Mouse (Mus musculus) E14TG2a.4 (cell line): Measurements from ENCODE around the gene C1s1.
A peak's percentile ranks its signal among the peaks of the same experiment; 100 is the strongest.
"Not testable (repeated sequence)": the region's sequence is repeated elsewhere in the genome, so short reads cannot be mapped to it uniquely, and the experiment has no call there.

Experiments
- H3K27me3 ChIP-seq: 2 replicates; pipeline ENCODE4 v1.6.1; 2014; ENCODE audit warnings: low read length, control low read depth; ENCODE audit not compliant: insufficient read depth
- H3K36me3 ChIP-seq: 2 replicates; pipeline ENCODE4 v1.6.1; 2014; ENCODE audit warnings: low read length, control low read depth; ENCODE audit not compliant: insufficient read depth
- H3K4me1 ChIP-seq: replicated peaks from 2 replicates; pipeline ENCODE4 v1.6.1; 2014; ENCODE audit warnings: low read depth, low read length, control low read depth
- H3K4me3 ChIP-seq: replicated peaks from 2 replicates; pipeline ENCODE4 v1.5.1; 2014; ENCODE audit warnings: mild to moderate bottlenecking, low read length
- H3K9me3 ChIP-seq: 2 replicates; pipeline ENCODE4 v1.6.1; 2014; ENCODE audit warnings: low read length, control low read depth
- CTCF ChIP-seq: conservative IDR thresholded peaks from 2 replicates; pipeline ENCODE4 v1.5.1; 2014; ENCODE audit warnings: low read length
- NANOG ChIP-seq: IDR thresholded peaks from 2 replicates; pipeline ENCODE4 v1.6.1; 2014; ENCODE audit warnings: borderline replicate concordance, low read length, mixed read lengths
- POU5F1 ChIP-seq: IDR thresholded peaks from 2 replicates; pipeline ENCODE4 v1.6.1; 2014; ENCODE audit warnings: low read length, borderline replicate concordance

The C1s1 gene

GRCm38 (mm10) chr6:124542284-124542683 is at the start of gene C1s1:
Gene C1s1 (minus strand): TSS chr6:124542359.
- not testable (repeated sequence) for H3K4me1 ChIP-seq, H3K4me3 ChIP-seq, H3K36me3 ChIP-seq, H3K27me3 ChIP-seq
- peaks cover 11% of the 10 kb centered on the region for H3K9me3 ChIP-seq
- peak; percentile 65 for TF ChIP-seq CTCF

GRCm38 (mm10) chr6:124588771-124589170 is 46.6 kb upstream of the C1s1 start:
- no peak for TF ChIP-seq POU5F1
- TF ChIP-seq CTCF, result no peak
- no peak for TF ChIP-seq NANOG
- peaks cover 16% of the 10 kb centered on the region for H3K9me3 ChIP-seq
- H3K36me3 ChIP-seq, result no peaks in the 10 kb centered on the region
- no peaks in the 10 kb centered on the region for H3K27me3 ChIP-seq
- H3K4me3 ChIP-seq, result no peak overlapping the region
- H3K4me1 ChIP-seq, result 0 out of 2 replicates have a peak, but pooled peaks cover 2% of the 10 kb centered on the region

- no peaks in the 10 kb centered on the region for H3K36me3 ChIP-seq
- H3K27me3 ChIP-seq, result no peaks in the 10 kb centered on the region
- H3K9me3 ChIP-seq, result no peaks in the 10 kb centered on the region
- no peak for TF ChIP-seq CTCF
- no peak for TF ChIP-seq POU5F1
- TF ChIP-seq NANOG, result no peak
- H3K4me3 ChIP-seq, result no peak overlapping the region
- no peaks in the 10 kb centered on the region for H3K4me1 ChIP-seq
Measured at GRCm38 (mm10) chr6:124586266-124586665, 44.1 kb upstream of the C1s1 start.

GRCm38 (mm10) chr6:124585761-124586160 is 43.6 kb upstream of the C1s1 start:
- no peaks in the 10 kb centered on the region for H3K9me3 ChIP-seq
- no peak overlapping the region for H3K4me3 ChIP-seq
- no peaks in the 10 kb centered on the region for H3K4me1 ChIP-seq
- no peaks in the 10 kb centered on the region for H3K27me3 ChIP-seq
- TF ChIP-seq POU5F1 (no peak), NANOG (no peak), CTCF (no peak)
- no peaks in the 10 kb centered on the region for H3K36me3 ChIP-seq

GRCm38 (mm10) chr6:124584935-124585334 is 42.8 kb upstream of the C1s1 start:
- Histone ChIP-seq H3K27me3 (no peaks in the 10 kb centered on the region), H3K4me1 (no peaks in the 10 kb centered on the region), H3K36me3 (no peaks in the 10 kb centered on the region), H3K9me3 (no peaks in the 10 kb centered on the region), H3K4me3 (no peak overlapping the region)
- no peak for TF ChIP-seq CTCF
- TF ChIP-seq NANOG, result no peak
- TF ChIP-seq POU5F1, result no peak

GRCm38 (mm10) chr6:124582231-124582630 is 40.1 kb upstream of the C1s1 start:
- H3K27me3 ChIP-seq, result no peaks in the 10 kb centered on the region
- no peak overlapping the region for H3K4me3 ChIP-seq
- TF ChIP-seq NANOG, result no peak
- TF ChIP-seq CTCF, result no peak
- TF ChIP-seq POU5F1, result no peak
- no peaks in the 10 kb centered on the region for H3K9me3 ChIP-seq
- no peaks in the 10 kb centered on the region for H3K4me1 ChIP-seq
- H3K36me3 ChIP-seq, result no peaks in the 10 kb centered on the region

GRCm38 (mm10) chr6:124580155-124580554 is 38.0 kb upstream of the C1s1 start:
- H3K27me3 ChIP-seq, H3K4me1 ChIP-seq, H3K4me3 ChIP-seq, H3K36me3 ChIP-seq, H3K9me3 ChIP-seq: not testable (repeated sequence)

GRCm38 (mm10) chr6:124575155-124575678 is 33.1 kb upstream of the C1s1 start:
- not testable (repeated sequence) for H3K4me3 ChIP-seq, H3K27me3 ChIP-seq

GRCm38 (mm10) chr6:124570026-124570425 is 27.9 kb upstream of the C1s1 start, which contains the start of gene C1rb:
Gene C1rb (plus strand): TSS chr6:124570294.
- no peaks in the 10 kb centered on the region for H3K36me3 ChIP-seq
- no peaks in the 10 kb centered on the region for H3K9me3 ChIP-seq
- no peak for TF ChIP-seq NANOG
- no peak for TF ChIP-seq POU5F1
- TF ChIP-seq CTCF, result peak; percentile 97
- peaks cover 6% of the 10 kb centered on the region for H3K4me1 ChIP-seq
- H3K4me3 ChIP-seq, result peak within 1 kb of the TSS; percentile 39
- H3K27me3 ChIP-seq, result no peaks in the 10 kb centered on the region

More at GRCm38 (mm10) chr6:124575155-124575678, 33.1 kb upstream of the C1s1 start:
- not testable (repeated sequence) for H3K4me1 ChIP-seq, H3K9me3 ChIP-seq, H3K36me3 ChIP-seq

- H3K9me3 ChIP-seq, H3K36me3 ChIP-seq, H3K4me1 ChIP-seq, H3K27me3 ChIP-seq, H3K4me3 ChIP-seq: not testable (repeated sequence)
Measured at GRCm38 (mm10) chr6:124561611-124562010, 19.5 kb upstream of the C1s1 start.

GRCm38 (mm10) chr6:124561156-124561555 is 19.0 kb upstream of the C1s1 start:
- not testable (repeated sequence) for H3K4me1 ChIP-seq, H3K36me3 ChIP-seq, H3K27me3 ChIP-seq, H3K9me3 ChIP-seq, H3K4me3 ChIP-seq

- H3K4me1 ChIP-seq, H3K27me3 ChIP-seq, H3K4me3 ChIP-seq, H3K36me3 ChIP-seq: not testable (repeated sequence)
- peaks cover 16% of the 10 kb centered on the region for H3K9me3 ChIP-seq
Measured at GRCm38 (mm10) chr6:124555956-124556355, 13.8 kb upstream of the C1s1 start.
